Mouse (Mus musculus) heart, adult 18-20 months (tissue): ENCODE measurements around the gene Rfc2. TPM values are rescaled to one million over a fixed set of nuclear protein-coding genes. Genes with fewer than 3 reads are reported as not detected.
"Not testable (repeated sequence)": the region's sequence is repeated elsewhere in the genome, so short reads cannot be mapped to it uniquely, and the experiment has no call there.

Experiments
- DNase-seq, 2 experiments: peaks; one replicate each; pipeline ENCODE4 v3.0.0; 2021 to 2022; ENCODE audit warnings: mixed read lengths in 1 of 2
- microRNA-seq, 2 experiments: library from miRNA; unstranded; fragments of <30 nt; microRNA quantifications; one replicate each; pipeline ENCODE4 v1.2.0; 2022
- total RNA-seq, 2 experiments: library from RNA; stranded (reverse); gene quantifications; 2 replicates each; pipeline ENCODE4 v1.2.3; 2021

Rfc2 gene
- total RNA-seq, 2 experiments from 2014 or later: 20.7 to 25.0 TPM

DNA sequence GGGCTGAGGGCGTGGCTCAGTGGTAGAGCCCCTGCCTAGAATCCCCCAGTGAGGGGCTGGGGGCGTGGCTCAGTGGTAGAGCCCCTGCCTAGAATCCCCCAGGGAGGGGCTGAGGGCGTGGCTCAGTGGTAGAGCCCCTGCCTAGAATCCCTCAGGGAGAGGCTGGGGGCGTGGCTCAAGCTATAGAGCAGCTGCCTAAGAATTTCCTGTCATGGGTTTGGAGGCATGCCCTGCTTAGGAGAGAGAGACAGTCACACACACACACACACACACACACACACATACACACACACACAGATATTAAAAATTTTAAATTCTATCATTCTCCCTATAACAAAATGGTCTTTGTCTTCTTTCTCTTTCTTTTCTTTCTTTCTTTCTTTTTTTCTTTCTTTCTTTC lies 67.8 kb downstream of the Rfc2 start:
- not testable (repeated sequence) for DNase-seq

DNA sequence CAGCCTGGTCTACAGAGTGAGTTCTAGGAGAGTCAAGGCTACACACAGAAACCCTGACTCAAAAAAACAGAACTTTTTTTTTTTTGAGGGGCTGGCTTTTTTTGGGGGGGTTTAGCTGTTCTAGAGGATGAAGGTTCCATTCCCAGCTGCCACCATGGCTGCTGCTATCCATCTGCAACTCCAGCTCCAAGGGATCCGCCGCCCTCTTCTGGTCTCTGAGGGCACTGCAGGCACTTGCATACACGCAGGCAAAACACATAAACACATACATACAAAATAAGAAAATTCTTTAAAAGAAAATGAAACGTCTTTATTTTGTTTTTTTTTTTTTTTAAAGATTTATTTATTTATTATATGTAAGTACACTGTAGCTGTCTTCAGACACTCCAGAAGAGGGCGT lies 69.8 kb downstream of the Rfc2 start:
- peak; percentile 34 to 68 for DNase-seq

Small RNA genes within 50 kb of the gene (microRNA-seq; reads per million reads assigned to microRNA genes)
- gene Mir7228: 0.38 to 0.81 reads per million in 2 experiments

Other genes with a start within 250 kb of the Rfc2 start
- 10 to 100 TPM; 18.2 to 20.5 TPM for gene Gtf2ird1, start 124.7 kb upstream of the Rfc2 start, total RNA-seq
- 1 to 10 TPM; 5.8 TPM for gene Clip2, start 28.9 kb upstream of the Rfc2 start, total RNA-seq
- gene Syna, start 21.2 kb upstream of the Rfc2 start, total RNA-seq: not detected
- 1 to 10 TPM; 2.0 to 2.4 TPM for gene Lat2, start 33.7 kb downstream of the Rfc2 start, total RNA-seq
- gene Eif4h, start 58.1 kb downstream of the Rfc2 start, total RNA-seq: 100 to 1,000 TPM; 132 to 136 TPM
- gene Limk1, start 107.2 kb downstream of the Rfc2 start, total RNA-seq: 1 to 10 TPM; 4.3 to 5.1 TPM
- gene Eln, start 166.0 kb downstream of the Rfc2 start, total RNA-seq: 10 to 100 TPM; 26.0 to 26.7 TPM